15 mouse cellular contexts compared by ENCODE assay signal in the genomic region with DNA sequence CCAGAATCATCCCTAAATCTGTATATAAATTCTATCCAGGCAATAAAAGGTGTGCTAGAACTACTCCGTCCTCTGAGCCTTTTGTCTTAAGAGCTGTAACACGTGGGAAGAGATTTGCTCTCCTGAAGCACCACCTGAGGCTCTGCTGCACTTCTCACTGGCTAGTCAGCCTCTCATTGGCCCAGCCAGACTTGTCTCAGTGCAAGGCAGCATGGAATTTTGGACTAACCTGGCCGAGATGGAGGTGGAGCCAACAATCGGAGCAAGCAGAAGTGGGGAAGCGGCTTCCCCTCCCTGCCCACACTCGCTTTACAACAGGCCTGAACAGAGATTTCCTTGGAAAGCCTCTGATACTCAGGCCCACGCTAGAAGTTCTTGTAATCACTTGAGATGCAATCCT.
"Had no signal": no experiment of that assay in that cellular context is flagged by ENCODE, and none has a peak within 500 bp of the region (broad histone marks: within the 10 kb centered on the region; RNA-seq: fewer than 3 reads in every experiment).

No protein-coding gene starts in this region.

- H3K36me3 ChIP-seq: intestine, embryonic 15.5 days; kidney, embryonic 15.5 days; limb, embryonic 15.5 days; liver, embryonic 13.5 days; midbrain, embryonic 15.5 days; neural tube, embryonic 12.5 days had no signal

- H3K4me1 ChIP-seq: intestine, embryonic 15.5 days; kidney, embryonic 15.5 days; limb, embryonic 15.5 days; liver, embryonic 13.5 days; megakaryocyte, embryonic 14.5 days; midbrain, embryonic 15.5 days; neural tube, embryonic 12.5 days had no signal

- ATAC-seq: intestine, embryonic 15.5 days; liver, postnatal 0 days; midbrain, embryonic 15.5 days had no signal

- H3K9me3 ChIP-seq: intestine, embryonic 15.5 days; kidney, embryonic 15.5 days; limb, embryonic 15.5 days; liver, embryonic 13.5 days; midbrain, embryonic 15.5 days; neural tube, embryonic 12.5 days had no signal

- DNase-seq: kidney, adult 18-20 months; kidney, postnatal 14 days; layer of hippocampus, postnatal 36 days; liver, embryonic 13.5 days; liver, postnatal 0 days; right cerebral cortex, postnatal 4 days; spleen, adult 18-20 months; thymus, postnatal 36 days had no signal

- H3K27me3 ChIP-seq: intestine, embryonic 15.5 days; kidney, embryonic 15.5 days; limb, embryonic 15.5 days; liver, embryonic 13.5 days; megakaryocyte, embryonic 14.5 days; midbrain, embryonic 15.5 days; neural tube, embryonic 12.5 days had no signal

- H3K9ac ChIP-seq: intestine, embryonic 15.5 days; kidney, embryonic 15.5 days; limb, embryonic 15.5 days; liver, embryonic 13.5 days; liver, postnatal 0 days; midbrain, embryonic 15.5 days; neural tube, embryonic 12.5 days had no signal

- H3K4me2 ChIP-seq: intestine, embryonic 15.5 days; kidney, embryonic 15.5 days; limb, embryonic 15.5 days; liver, embryonic 13.5 days; midbrain, embryonic 11.5 days; midbrain, embryonic 15.5 days; neural tube, embryonic 12.5 days had no signal

- H3K27ac ChIP-seq: intestine, embryonic 15.5 days; kidney, embryonic 15.5 days; limb, embryonic 15.5 days; liver, embryonic 13.5 days; midbrain, embryonic 15.5 days; neural tube, embryonic 12.5 days had no signal

- H3K4me3 ChIP-seq: intestine, embryonic 15.5 days; kidney, embryonic 15.5 days; limb, embryonic 15.5 days; liver, embryonic 13.5 days; megakaryocyte, embryonic 14.5 days; midbrain, embryonic 15.5 days; neural tube, embryonic 12.5 days had no signal
